Mouse (Mus musculus): ENCODE data around the gene Treml1.
"Not testable (repeated sequence)": the region's sequence is repeated elsewhere in the genome, so short reads cannot be mapped to it uniquely, and the experiment has no call there.

Gene Treml1

GRCm38 (mm10) chr17:48359616-48360015, at the start of gene Treml1:
Treml1 (plus strand) TSS chr17:48359916.
- DNase-seq (ENCODE audit: low spot score): no peak

DNA sequence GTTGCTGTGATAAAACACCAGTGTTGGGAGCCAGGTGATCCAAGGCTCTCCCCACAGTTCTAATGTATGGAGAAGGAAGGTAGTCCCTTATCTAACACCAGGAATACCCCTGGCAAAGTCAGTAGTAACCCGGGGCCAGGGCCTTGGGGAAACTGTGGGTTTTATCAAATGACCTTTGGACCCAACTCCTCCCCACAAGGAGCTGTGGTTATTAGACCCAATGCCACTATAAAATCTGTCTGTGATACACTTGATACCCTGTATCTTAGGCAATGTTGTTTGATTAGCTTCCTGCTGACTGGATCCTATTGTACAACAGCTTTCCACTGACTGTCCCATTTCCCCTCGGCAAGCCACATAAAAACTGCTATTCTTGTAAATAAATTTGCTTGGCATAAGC, 47.6 kb upstream of the Treml1 start:
- DNase-seq (ENCODE audit: low spot score): no peak

DNA sequence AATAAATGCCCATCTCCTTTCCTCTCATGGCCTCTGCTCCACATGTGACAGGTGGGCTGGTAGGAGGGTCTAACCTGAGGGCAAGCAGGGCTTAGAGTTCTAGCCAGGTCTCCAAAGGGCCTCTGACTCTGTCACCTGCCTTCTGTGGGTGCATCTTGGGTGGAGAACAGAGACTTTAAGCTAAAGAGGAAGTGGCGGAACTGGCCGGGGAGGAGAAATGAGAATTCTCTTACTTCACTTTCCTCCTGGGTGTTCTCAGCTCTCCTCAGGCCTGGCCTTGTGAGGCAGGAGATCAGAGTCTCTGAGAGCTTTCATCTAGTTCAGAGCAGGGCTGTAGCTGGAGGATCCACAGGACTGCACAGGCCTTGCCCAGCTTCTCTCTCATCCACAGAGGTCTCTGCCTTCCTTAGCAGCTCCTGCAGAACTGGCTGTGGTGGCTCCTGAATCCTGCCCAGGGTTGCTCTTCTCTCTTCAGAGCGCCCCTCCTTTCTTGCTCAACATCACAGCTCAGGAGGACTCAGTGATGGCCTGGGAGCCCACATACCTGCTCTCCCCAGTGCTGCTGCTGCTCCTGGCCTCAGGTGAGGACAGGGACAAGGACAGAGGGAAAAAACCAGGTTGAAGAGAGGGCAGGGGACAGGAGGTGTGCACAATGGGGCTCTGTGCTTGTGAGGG, 43.7 kb upstream of the Treml1 start, which contains the start of gene B430306N03Rik:
TSS of gene B430306N03Rik (plus strand) at position 237 of the 675 bp plus-strand sequence.
- DNase-seq (ENCODE audit: low spot score): not testable (repeated sequence)

GRCm38 (mm10) chr17:48318686-48319085, 41.0 kb upstream of the Treml1 start:
- no peak for DNase-seq (ENCODE audit: low spot score)

DNA sequence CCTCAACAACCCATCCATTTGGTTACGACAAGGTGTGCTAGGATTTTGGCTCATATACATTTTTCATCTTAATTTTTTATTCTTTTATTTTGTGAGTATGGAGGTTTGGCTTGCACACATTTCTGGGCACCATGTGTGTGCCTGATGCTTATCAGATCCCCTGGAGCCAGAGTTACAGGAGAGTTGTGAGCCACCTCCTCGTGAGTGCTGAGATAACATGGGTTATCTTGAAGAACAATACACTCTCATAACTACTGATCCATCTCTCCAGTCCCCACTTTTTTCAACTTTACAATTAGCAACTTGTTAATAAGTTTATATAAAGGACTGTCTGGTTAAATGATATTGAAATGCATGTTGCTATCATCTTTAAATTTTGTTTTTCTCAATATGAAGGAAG, 38.4 kb upstream of the Treml1 start:
- DNase-seq (ENCODE audit: low spot score): no peak

DNA sequence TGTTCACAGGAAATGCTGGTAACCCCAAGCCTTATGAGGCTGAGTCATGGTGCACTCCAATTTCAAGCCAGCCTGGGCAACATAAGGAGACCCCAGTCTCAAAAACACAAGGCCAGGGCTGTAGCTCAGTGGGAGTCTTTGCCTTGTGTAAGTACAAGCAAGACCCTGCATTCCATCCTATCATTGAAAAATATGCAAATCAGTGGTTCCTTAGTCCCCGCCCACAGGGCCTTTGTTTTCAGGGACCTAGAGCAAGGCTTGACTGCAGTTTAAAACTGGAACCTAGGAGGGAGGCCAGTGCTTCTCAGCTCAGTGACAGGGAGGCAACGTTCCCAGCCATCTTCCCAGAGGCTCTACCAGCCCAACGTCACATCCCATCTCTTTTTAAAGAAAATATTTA, 36.5 kb upstream of the Treml1 start:
- no peak for DNase-seq (ENCODE audit: low spot score)

GRCm38 (mm10) chr17:48324258-48324657, 35.5 kb upstream of the Treml1 start:
- no peak for DNase-seq (ENCODE audit: low spot score)

DNA sequence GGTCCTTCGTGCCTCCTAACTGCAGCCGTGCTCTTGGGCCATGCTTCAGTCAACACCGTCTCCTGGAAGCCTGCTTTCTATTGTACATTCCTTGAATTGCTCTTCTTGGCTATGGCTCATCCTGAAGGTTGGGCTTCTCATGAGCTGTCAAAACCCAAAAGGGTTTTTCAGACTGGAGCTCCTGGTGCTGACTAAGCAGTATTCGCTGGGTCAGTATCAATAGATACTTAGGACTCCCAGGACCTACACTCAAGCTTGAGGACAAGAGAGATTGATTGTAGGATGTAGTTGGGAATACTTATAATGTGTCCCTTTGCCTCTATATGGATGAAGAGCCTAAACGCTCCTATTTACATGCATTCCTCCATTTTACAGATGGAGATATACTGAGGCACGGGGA, 34.6 kb upstream of the Treml1 start:
- no peak for DNase-seq (ENCODE audit: low spot score)

GRCm38 (mm10) chr17:48325638-48326037, 34.1 kb upstream of the Treml1 start:
- peak; percentile 42 for DNase-seq (ENCODE audit: low spot score)

DNA sequence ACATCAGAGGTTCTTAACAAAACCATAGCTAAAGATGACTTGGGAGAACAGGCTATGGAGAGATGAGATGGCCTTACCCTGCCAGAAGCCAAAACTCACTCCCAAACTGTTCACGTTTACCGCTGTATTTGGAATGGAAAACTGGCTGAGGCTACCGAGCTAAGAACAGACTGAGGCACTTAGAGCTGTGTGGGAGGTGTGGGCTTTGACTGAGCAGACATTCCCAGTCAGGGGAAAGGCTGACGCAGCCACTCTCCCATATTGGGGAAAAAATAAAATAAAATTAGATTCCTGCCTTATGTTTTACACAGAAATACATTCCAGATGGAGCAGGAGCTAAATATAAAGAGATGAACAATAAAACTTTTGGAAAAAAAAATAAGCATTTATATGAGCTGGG, 33.1 kb upstream of the Treml1 start:
- no peak for DNase-seq (ENCODE audit: low spot score)

DNA sequence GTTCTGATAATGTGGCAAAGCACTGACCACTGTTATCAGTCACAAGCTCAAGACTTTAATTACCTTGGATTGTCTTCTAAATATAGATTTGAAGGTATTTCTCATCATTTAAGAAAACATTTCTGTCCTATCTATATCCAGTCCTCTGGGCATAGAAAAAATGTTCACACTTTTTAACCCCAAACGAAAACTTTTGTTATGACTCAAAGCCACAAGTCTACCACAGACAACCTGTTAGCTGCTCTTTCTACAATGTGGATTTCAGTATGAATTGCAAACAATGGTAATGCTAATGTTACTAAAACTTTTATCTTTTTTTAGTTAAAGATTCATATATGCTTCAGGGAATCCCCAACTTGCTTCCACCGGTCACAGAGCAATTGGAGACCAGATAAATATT, 27.2 kb upstream of the Treml1 start:
- DNase-seq (ENCODE audit: low spot score): no peak

DNA sequence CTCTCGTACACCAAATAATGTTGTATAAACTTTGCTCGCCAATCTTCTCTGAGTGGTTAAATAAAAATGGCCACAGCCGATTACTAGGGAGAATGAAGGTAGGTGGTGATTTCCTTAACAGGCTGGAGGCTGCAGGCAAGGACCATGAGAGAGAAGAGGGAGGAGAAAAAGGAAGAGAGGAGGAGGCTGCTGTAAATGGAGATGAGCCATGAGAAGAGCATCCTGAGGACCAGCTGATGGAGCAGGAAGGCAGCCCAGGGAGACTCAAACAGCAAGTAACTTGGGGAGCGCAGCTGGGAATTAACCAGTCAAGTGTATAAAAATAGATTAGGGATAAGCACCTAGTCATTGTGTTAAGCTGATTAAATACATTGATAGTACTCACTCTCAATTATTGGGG, 25.5 kb upstream of the Treml1 start:
- no peak for DNase-seq (ENCODE audit: low spot score)

- peak; percentile 81 for DNase-seq (ENCODE audit: low spot score)
These were observed 22.9 kb upstream of the Treml1 start for GRCm38 (mm10) chr17:48336857-48337256.

DNA sequence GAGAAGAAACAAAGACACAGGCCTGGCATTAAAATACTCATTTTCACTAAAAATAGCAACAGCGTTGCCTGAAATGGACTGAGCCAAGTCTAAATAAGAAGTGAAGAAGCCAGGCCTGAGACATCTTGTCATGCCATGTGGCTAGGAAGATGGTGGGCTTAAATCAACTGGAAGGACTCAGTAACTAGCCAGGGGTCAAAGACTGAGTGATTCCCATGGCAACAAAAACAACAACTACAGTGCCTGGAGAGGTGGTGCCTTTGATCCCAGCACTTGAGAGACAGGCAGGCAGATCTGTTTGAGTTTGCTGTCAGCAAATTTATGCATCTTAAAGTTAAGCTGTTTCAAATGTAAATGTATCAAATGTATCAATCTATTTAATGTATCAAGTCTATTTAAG, 19.4 kb upstream of the Treml1 start:
- no peak for DNase-seq (ENCODE audit: low spot score)

DNA sequence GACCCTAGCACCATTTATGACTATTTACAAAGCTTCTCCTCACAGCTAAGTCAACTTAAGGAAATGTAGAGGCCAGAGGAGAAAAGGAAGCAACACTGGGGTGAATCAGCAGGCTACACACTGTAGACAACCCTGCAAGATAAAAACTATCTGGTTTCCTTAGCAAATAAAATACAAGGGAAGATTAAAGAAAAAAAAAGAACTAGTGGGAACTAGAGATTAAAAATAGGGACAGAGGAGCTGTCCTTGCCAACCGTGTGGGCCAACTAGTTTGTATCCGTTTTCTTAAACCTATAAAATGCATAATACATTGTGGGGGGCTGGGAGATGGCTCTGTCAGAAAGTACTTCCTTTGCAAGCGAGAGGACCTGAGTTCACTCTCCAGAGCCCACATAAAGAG, 17.8 kb upstream of the Treml1 start:
- no peak for DNase-seq (ENCODE audit: low spot score)

- DNase-seq (ENCODE audit: low spot score): no peak
These were observed 16.7 kb upstream of the Treml1 start for GRCm38 (mm10) chr17:48343065-48343464.

- no peak for DNase-seq (ENCODE audit: low spot score)
These were observed 13.9 kb upstream of the Treml1 start for GRCm38 (mm10) chr17:48345824-48346223.

GRCm38 (mm10) chr17:48346231-48346630, 13.5 kb upstream of the Treml1 start, which contains the start of gene Trem2:
Trem2 (plus strand) TSS chr17:48346401.
- DNase-seq (ENCODE audit: low spot score): peak; percentile 61

DNA sequence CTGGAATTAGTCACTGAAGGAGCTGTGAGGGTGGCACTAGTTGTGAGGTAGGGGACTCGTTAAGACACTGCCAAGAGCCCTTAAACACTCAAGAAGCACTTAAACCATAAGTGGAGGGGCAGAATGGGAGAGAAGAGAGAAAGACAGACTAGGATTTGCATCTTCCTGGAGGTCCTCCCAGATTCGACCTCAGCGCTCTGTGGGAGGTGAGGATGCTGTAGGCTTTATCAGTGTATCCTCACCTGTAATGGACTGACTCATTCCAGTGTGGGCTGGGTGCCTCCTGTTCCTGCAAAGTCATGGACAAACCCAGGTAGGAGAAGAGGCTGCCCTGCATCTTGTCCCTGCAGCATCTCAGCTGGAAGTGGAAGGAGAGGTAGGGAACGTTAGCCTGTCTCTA, 12.9 kb upstream of the Treml1 start:
- DNase-seq (ENCODE audit: low spot score): no peak

DNA sequence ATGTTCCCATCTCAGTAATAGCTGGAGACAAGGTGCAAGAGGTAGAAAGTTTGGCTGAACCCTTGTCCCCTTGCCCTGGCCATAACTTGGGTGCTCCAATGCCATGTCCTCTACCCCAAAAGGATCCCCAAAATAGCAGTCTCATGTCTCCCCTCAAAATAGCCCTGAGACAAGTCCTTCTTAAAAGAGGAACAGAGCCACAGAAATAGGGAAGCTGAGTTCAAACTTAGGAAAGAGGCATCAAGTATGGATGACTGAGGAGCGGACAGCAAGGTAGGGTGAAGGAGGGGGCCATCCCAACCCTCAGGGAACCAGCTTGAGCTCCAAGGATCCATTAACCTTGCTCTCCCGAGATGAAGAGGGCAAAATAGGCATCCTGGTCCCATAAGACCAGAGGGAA, 12.4 kb upstream of the Treml1 start:
- DNase-seq (ENCODE audit: low spot score): no peak

GRCm38 (mm10) chr17:48350681-48351193, 9.0 kb upstream of the Treml1 start:
- DNase-seq (ENCODE audit: low spot score): no peak

DNA sequence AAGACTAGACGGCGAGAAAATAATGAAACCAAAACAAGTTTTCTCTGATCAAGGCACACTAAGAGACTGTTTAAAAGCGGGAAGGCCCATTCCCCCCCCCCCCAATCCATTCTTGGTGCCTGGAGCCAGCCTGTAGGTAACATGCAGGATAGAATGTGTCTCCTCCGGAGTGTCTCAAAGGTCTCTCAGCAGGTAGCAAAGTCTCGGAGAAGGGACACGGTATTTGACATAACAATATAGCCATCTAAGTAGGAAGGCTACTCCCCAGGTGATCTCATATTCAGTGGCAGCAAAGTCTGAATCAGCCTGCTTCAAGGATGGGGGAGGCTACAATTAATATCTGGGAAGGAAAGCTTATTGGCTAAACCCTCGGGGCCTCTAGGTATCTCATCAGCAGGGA, 6.7 kb upstream of the Treml1 start:
- DNase-seq (ENCODE audit: low spot score): not testable (repeated sequence)

DNA sequence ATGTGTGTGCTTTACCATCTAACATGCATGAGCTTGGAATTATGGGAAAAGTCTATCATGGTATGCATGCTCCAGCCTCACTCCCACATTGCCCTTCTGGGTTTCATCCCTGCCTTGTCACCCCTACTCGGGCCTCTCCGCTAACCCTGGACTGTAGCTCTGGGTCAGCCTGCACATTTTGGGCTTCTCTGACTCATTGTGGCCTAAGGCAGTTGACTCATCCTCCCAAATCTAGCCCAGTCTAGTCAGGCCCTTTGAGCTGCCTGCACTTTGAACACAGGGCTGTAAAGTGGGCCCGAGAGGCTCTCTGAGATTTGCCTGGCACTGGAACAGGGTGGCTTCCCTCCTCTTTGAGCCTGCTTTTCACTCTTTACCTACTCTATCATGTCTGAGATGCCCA, 3.9 kb upstream of the Treml1 start:
- DNase-seq (ENCODE audit: low spot score): peak; percentile 38

GRCm38 (mm10) chr17:48357892-48358291, 1.8 kb upstream of the Treml1 start:
- no peak for DNase-seq (ENCODE audit: low spot score)
